Mouse (Mus musculus) heart, embryonic 13.5 days (tissue): ENCODE results near the gene Srsf4. TPM values are rescaled to one million over a fixed set of nuclear protein-coding genes. Genes with fewer than 3 reads are reported as not detected.
A peak's percentile ranks its signal among the peaks of the same experiment; 100 is the strongest.

Experiments
- ATAC-seq: fragments of 200-750 bp; cut with Nextera tagmentation; 2 replicates; pipeline ENCODE4 v1.8.0; 2017; ENCODE audit warnings: moderate TSS enrichment; ENCODE audit not compliant: insufficient number of reproducible peaks, low FRiP score, low TSS enrichment; ENCODE audit errors: extremely low read depth
- H3K27ac ChIP-seq: fragments of 300-500 bp; sonication (generic); replicated peaks from 2 replicates; pipeline ENCODE4 v1.5.1; 2015; ENCODE audit warnings: moderate library complexity, mild to moderate bottlenecking, inconsistent platforms
- H3K27me3 ChIP-seq: fragments of 300-500 bp; sonication (generic); replicated peaks from 2 replicates; pipeline ENCODE4 v1.6.1; 2015; ENCODE audit warnings: mild to moderate bottlenecking, inconsistent platforms
- H3K36me3 ChIP-seq: fragments of 300-500 bp; sonication (generic); 2 replicates; pipeline ENCODE4 v1.6.1; 2015; ENCODE audit warnings: mild to moderate bottlenecking, inconsistent platforms
- H3K4me1 ChIP-seq: fragments of 300-500 bp; sonication (generic); 2 replicates; pipeline ENCODE4 v1.6.1; 2015; ENCODE audit warnings: inconsistent platforms
- H3K4me2 ChIP-seq: fragments of 300-500 bp; sonication (generic); 2 replicates; pipeline ENCODE4 v1.6.1; 2015; ENCODE audit warnings: inconsistent platforms, mild to moderate bottlenecking, moderate library complexity
- H3K4me3 ChIP-seq: fragments of 300-500 bp; sonication (generic); 2 replicates; pipeline ENCODE4 v1.5.1; 2015; ENCODE audit warnings: moderate library complexity, mild to moderate bottlenecking, inconsistent platforms
- H3K9ac ChIP-seq: fragments of 300-500 bp; sonication (generic); 2 replicates; pipeline ENCODE4 v1.6.1; 2015; ENCODE audit warnings: inconsistent platforms, mild to moderate bottlenecking, moderate library complexity
- H3K9me3 ChIP-seq: fragments of 300-500 bp; sonication (generic); 2 replicates; pipeline ENCODE4 v1.6.1; 2016; ENCODE audit warnings: inconsistent platforms
- WGBS: fragments of 180-500 bp; shearing (Covaris S2); methylation state at CpG from one replicate; pipeline ENCODE4 v1.1.7; 2015; ENCODE audit warnings: mixed read lengths; 5-methylcytosine and 5-hydroxymethylcytosine counted together
- polyA plus RNA-seq: library from polyadenylated mRNA; unstranded; fragments of >200 nt; fragmentation: Nextera tagmentation; extraction: Ambion mirVana; gene quantifications from 2 replicates; pipeline ENCODE4 v1.2.1, GENCODE M21; 2015

Gene Srsf4
- polyA plus RNA-seq, 1 experiment from 2014 or later: 68.5 TPM

GRCm38 (mm10) chr4:131874567-131874966, 1.1 kb downstream of the Srsf4 start:
- no peak for ATAC-seq
- 3% methylated on average over 11 of the region's 11 CpGs for WGBS
- H3K36me3 ChIP-seq: no peaks in the 10 kb centered on the region

GRCm38 (mm10) chr4:131875242-131875641, 1.8 kb downstream of the Srsf4 start:
- Histone ChIP-seq H3K4me3 (peak overlapping the region; percentile 100), H3K4me2 (peak overlapping the region; percentile 98), H3K4me1 (peaks cover 59% of the 10 kb centered on the region), H3K36me3 (no peaks in the 10 kb centered on the region), H3K9ac (peak overlapping the region; percentile 100), H3K9me3 (no peaks in the 10 kb centered on the region), H3K27ac (no peak overlapping the region), H3K27me3 (no peaks in the 10 kb centered on the region)
- 41% methylated on average over 3 of the region's 3 CpGs for WGBS
- ATAC-seq: no peak

More at GRCm38 (mm10) chr4:131874567-131874966, 1.1 kb downstream of the Srsf4 start:
- Histone ChIP-seq H3K4me1 (peaks cover 57% of the 10 kb centered on the region), H3K4me3 (peak overlapping the region; percentile 100), H3K27ac (peak overlapping the region; percentile 100), H3K4me2 (peak overlapping the region; percentile 98), H3K27me3 (no peaks in the 10 kb centered on the region), H3K9me3 (no peaks in the 10 kb centered on the region), H3K9ac (peak overlapping the region; percentile 100)

- no peaks in the 10 kb centered on the region for H3K9me3 ChIP-seq
- ATAC-seq: no peak
- no peaks in the 10 kb centered on the region for H3K27me3 ChIP-seq
- no peak overlapping the region for H3K27ac ChIP-seq
- peaks cover 73% of the 10 kb centered on the region for H3K4me1 ChIP-seq
- WGBS: 64% methylated on average over 2 of the region's 2 CpGs
- H3K36me3 ChIP-seq: no peaks in the 10 kb centered on the region
- H3K4me3 ChIP-seq: no peak overlapping the region
- H3K9ac ChIP-seq: peak overlapping the region; percentile 65
- peak overlapping the region; percentile 98 for H3K4me2 ChIP-seq
Measured at GRCm38 (mm10) chr4:131876836-131877235, 3.4 kb downstream of the Srsf4 start.

GRCm38 (mm10) chr4:131879692-131880091, 6.3 kb downstream of the Srsf4 start:
- H3K27me3 ChIP-seq: no peaks in the 10 kb centered on the region
- WGBS: 80% methylated on average over 1 of the region's 1 CpGs
- no peak overlapping the region for H3K4me3 ChIP-seq
- no peak for ATAC-seq
- 0 out of 2 replicates have a peak overlapping the region, but pooled peaks have one; percentile 25 for H3K9ac ChIP-seq
- no peak overlapping the region for H3K4me2 ChIP-seq
- peaks cover 3% of the 10 kb centered on the region; the same call in 1 of the 2 replicates for H3K36me3 ChIP-seq
- H3K4me1 ChIP-seq: peaks cover 92% of the 10 kb centered on the region
- peak overlapping the region; percentile 4; the same call in 1 of the 2 replicates for H3K27ac ChIP-seq
- no peaks in the 10 kb centered on the region for H3K9me3 ChIP-seq

- 0 out of 2 replicates have a peak overlapping the region, but pooled peaks have one; percentile 5 for H3K27ac ChIP-seq
- H3K4me1 ChIP-seq: peaks cover 91% of the 10 kb centered on the region
- no peak for ATAC-seq
- no peaks in the 10 kb centered on the region for H3K27me3 ChIP-seq
- no peaks in the 10 kb centered on the region for H3K9me3 ChIP-seq
- H3K4me2 ChIP-seq: no peak overlapping the region
- H3K4me3 ChIP-seq: no peak overlapping the region
- 0 out of 2 replicates have a peak overlapping the region, but pooled peaks have one; percentile 26 for H3K9ac ChIP-seq
- WGBS: 84% methylated on average over 7 of the region's 7 CpGs
- peaks cover 19% of the 10 kb centered on the region for H3K36me3 ChIP-seq
Measured at GRCm38 (mm10) chr4:131881306-131881705, 7.9 kb downstream of the Srsf4 start.

- no peaks in the 10 kb centered on the region for H3K9me3 ChIP-seq
- H3K4me3 ChIP-seq: no peak overlapping the region
- 0 out of 2 replicates have a peak overlapping the region, but pooled peaks have one; percentile 10 for H3K9ac ChIP-seq
- H3K4me1 ChIP-seq: peaks cover 83% of the 10 kb centered on the region
- H3K27me3 ChIP-seq: no peaks in the 10 kb centered on the region
- ATAC-seq: no peak
- no peak overlapping the region for H3K27ac ChIP-seq
- 61% methylated on average over 6 of the region's 6 CpGs for WGBS
- no peak overlapping the region for H3K4me2 ChIP-seq
- peaks cover 34% of the 10 kb centered on the region for H3K36me3 ChIP-seq
Measured at GRCm38 (mm10) chr4:131883571-131883970, 10.2 kb downstream of the Srsf4 start.

- Histone ChIP-seq H3K4me1 (peaks cover 81% of the 10 kb centered on the region), H3K27me3 (no peaks in the 10 kb centered on the region), H3K27ac (no peak overlapping the region), H3K4me2 (no peak overlapping the region), H3K36me3 (peaks cover 43% of the 10 kb centered on the region), H3K9me3 (no peaks in the 10 kb centered on the region), H3K9ac (no peak overlapping the region), H3K4me3 (no peak overlapping the region)
- 71% methylated on average over 6 of the region's 6 CpGs for WGBS
- no peak for ATAC-seq
Measured at GRCm38 (mm10) chr4:131885376-131885775, 12.0 kb downstream of the Srsf4 start.

- Histone ChIP-seq H3K9ac (no peak overlapping the region), H3K4me2 (no peak overlapping the region), H3K27ac (no peak overlapping the region), H3K9me3 (no peaks in the 10 kb centered on the region), H3K36me3 (peaks cover 70% of the 10 kb centered on the region), H3K4me1 (peaks cover 55% of the 10 kb centered on the region), H3K27me3 (no peaks in the 10 kb centered on the region), H3K4me3 (no peak overlapping the region)
- WGBS: 31% methylated on average over 1 of the region's 1 CpGs
- no peak for ATAC-seq
Measured at GRCm38 (mm10) chr4:131888564-131888963, 15.1 kb downstream of the Srsf4 start.

- H3K27me3 ChIP-seq: no peaks in the 10 kb centered on the region
- 74% methylated on average over 3 of the region's 3 CpGs for WGBS
- no peak overlapping the region for H3K4me2 ChIP-seq
- no peak overlapping the region for H3K4me3 ChIP-seq
- no peak overlapping the region for H3K27ac ChIP-seq
- no peak overlapping the region for H3K9ac ChIP-seq
- no peak for ATAC-seq
- H3K36me3 ChIP-seq: peaks cover 74% of the 10 kb centered on the region
- peaks cover 33% of the 10 kb centered on the region for H3K4me1 ChIP-seq
- no peaks in the 10 kb centered on the region for H3K9me3 ChIP-seq
Measured at GRCm38 (mm10) chr4:131890692-131891091, 17.3 kb downstream of the Srsf4 start.

GRCm38 (mm10) chr4:131897109-131897508, 23.7 kb downstream of the Srsf4 start:
- WGBS: 91% methylated on average over 5 of the region's 5 CpGs
- H3K36me3 ChIP-seq: peaks cover 83% of the 10 kb centered on the region
- no peak overlapping the region for H3K27ac ChIP-seq
- H3K9me3 ChIP-seq: no peaks in the 10 kb centered on the region
- H3K27me3 ChIP-seq: no peaks in the 10 kb centered on the region
- H3K4me2 ChIP-seq: no peak overlapping the region
- H3K9ac ChIP-seq: no peak overlapping the region
- H3K4me3 ChIP-seq: no peak overlapping the region
- peaks cover 7% of the 10 kb centered on the region; the same call in 1 of the 2 replicates for H3K4me1 ChIP-seq
- no peak for ATAC-seq

GRCm38 (mm10) chr4:131897787-131898186, 24.4 kb downstream of the Srsf4 start:
- Histone ChIP-seq H3K9me3 (no peaks in the 10 kb centered on the region), H3K9ac (no peak overlapping the region), H3K4me1 (peaks cover 7% of the 10 kb centered on the region; the same call in 1 of the 2 replicates), H3K27ac (no peak overlapping the region), H3K27me3 (no peaks in the 10 kb centered on the region), H3K4me3 (no peak overlapping the region), H3K4me2 (no peak overlapping the region), H3K36me3 (peaks cover 83% of the 10 kb centered on the region)
- 93% methylated on average over 8 of the region's 8 CpGs for WGBS
- no peak for ATAC-seq

GRCm38 (mm10) chr4:131898503-131899179, 25.2 kb downstream of the Srsf4 start:
- Histone ChIP-seq H3K4me2 (no peak overlapping the region), H3K9me3 (no peaks in the 10 kb centered on the region), H3K36me3 (peaks cover 81% of the 10 kb centered on the region), H3K27ac (peak overlapping the region; percentile 28), H3K4me1 (peaks cover 7% of the 10 kb centered on the region; the same call in 1 of the 2 replicates), H3K9ac (no peak overlapping the region), H3K4me3 (no peak overlapping the region), H3K27me3 (no peaks in the 10 kb centered on the region)
- 84% methylated on average over 12 of the region's 12 CpGs for WGBS
- no peak for ATAC-seq
